Mouse (Mus musculus) MEL (cell line): ENCODE measurements around the gene Slc1a1. TPM values are rescaled to one million over a fixed set of nuclear protein-coding genes. Genes with fewer than 3 reads are reported as not detected.

Source experiments
- DNase-seq: peaks from one replicate; pipeline ENCODE4 v3.0.0; 2011; ENCODE audit warnings: low read depth, low spot score
- H3K27ac ChIP-seq: 2 replicates; pipeline ENCODE4 v1.5.1; 2012; ENCODE audit warnings: low read depth, mild to moderate bottlenecking, control low read depth, low read length, moderate library complexity; ENCODE audit not compliant: control insufficient read depth
- H3K27me3 ChIP-seq, 2 experiments: fragments of 150-350 bp in 1 of 2; sonication (generic) in 1 of 2; 2 replicates each; pipeline ENCODE4 v1.6.1; 2012; ENCODE audit warnings: low read length in 2 of 2, mild to moderate bottlenecking in 2 of 2, improper control_type of control experiment in 1 of 2, moderate library complexity in 1 of 2; ENCODE audit not compliant: insufficient read depth in 2 of 2, control insufficient read depth in 1 of 2
- H3K36me3 ChIP-seq, 2 experiments: 2 replicates each; pipeline ENCODE4 v1.6.1; 2012 to 2014; ENCODE audit warnings: low read length in 2 of 2, improper control_type of control experiment in 1 of 2, inconsistent platforms in 1 of 2, mild to moderate bottlenecking in 1 of 2; ENCODE audit not compliant: insufficient read depth in 2 of 2, control insufficient read depth in 1 of 2
- H3K4me1 ChIP-seq, 2 experiments: fragments of 150-350 bp in 1 of 2; sonication (generic) in 1 of 2; 2 replicates each; pipeline ENCODE4 v1.6.1; 2012; ENCODE audit warnings: low read length in 2 of 2, improper control_type of control experiment in 1 of 2, mild to moderate bottlenecking in 1 of 2; ENCODE audit not compliant: insufficient read depth in 2 of 2, control insufficient read depth in 1 of 2
- H3K4me3 ChIP-seq, 2 experiments: fragments of 150-350 bp in 1 of 2; sonication (generic) in 1 of 2; 2 replicates each; pipeline ENCODE4 v1.5.1; 2012; ENCODE audit warnings: low read depth in 2 of 2, low read length in 2 of 2, mild to moderate bottlenecking in 2 of 2, moderate library complexity in 2 of 2, control low read depth in 1 of 2, improper control_type of control experiment in 1 of 2; ENCODE audit not compliant: control insufficient read depth in 1 of 2, insufficient read depth in 1 of 2
- H3K79me2 ChIP-seq: 2 replicates; pipeline ENCODE4 v1.6.1; 2012; ENCODE audit warnings: mild to moderate bottlenecking, low read length, moderate library complexity; ENCODE audit not compliant: control insufficient read depth, poor library complexity, insufficient read depth
- H3K9ac ChIP-seq: 2 replicates; pipeline ENCODE4 v1.6.1; 2012; ENCODE audit warnings: low read depth, mild to moderate bottlenecking, control low read depth, low read length, moderate library complexity; ENCODE audit not compliant: control insufficient read depth, poor library complexity, severe bottlenecking
- H3K9me3 ChIP-seq: fragments of 150-350 bp; sonication (generic); replicated peaks from 2 replicates; pipeline ENCODE4 v1.6.1; 2012; ENCODE audit warnings: mild to moderate bottlenecking, low read length, improper control_type of control experiment, moderate library complexity; ENCODE audit not compliant: insufficient read depth
- CHD1 ChIP-seq: IDR thresholded peaks from 2 replicates; pipeline ENCODE4 v1.6.1; 2012; ENCODE audit warnings: low read depth, mild to moderate bottlenecking, inconsistent platforms, low read length, improper control_type of control experiment
- ELF1 ChIP-seq: IDR thresholded peaks from 2 replicates; pipeline ENCODE4 v1.6.1; 2014; ENCODE audit warnings: low read depth, mild to moderate bottlenecking, inconsistent platforms, low read length, improper control_type of control experiment, moderate library complexity
- EP300 ChIP-seq, 2 experiments: IDR thresholded peaks; 2 replicates each; pipeline ENCODE4 v1.6.1; 2011; ENCODE audit warnings: improper control_type of control experiment in 2 of 2, low read length in 2 of 2, low read depth in 1 of 2, mild to moderate bottlenecking in 1 of 2
- GABPA ChIP-seq: IDR thresholded peaks from 2 replicates; pipeline ENCODE4 v1.6.1; 2012; ENCODE audit warnings: low read depth, mild to moderate bottlenecking, inconsistent platforms, low read length, improper control_type of control experiment, moderate library complexity
- HCFC1 ChIP-seq: IDR thresholded peaks from 2 replicates; pipeline ENCODE4 v1.6.1; 2012; ENCODE audit warnings: low read depth, mild to moderate bottlenecking, inconsistent platforms, low read length, improper control_type of control experiment, moderate library complexity
- JUND ChIP-seq: IDR thresholded peaks from 2 replicates; pipeline ENCODE4 v1.6.1; 2011; ENCODE audit warnings: low read depth, mild to moderate bottlenecking, improper control_type of control experiment, low read length
- KAT2A ChIP-seq: conservative IDR thresholded peaks from 2 replicates; pipeline ENCODE4 v1.6.1; 2012; ENCODE audit warnings: low read depth, low read length, improper control_type of control experiment, inconsistent platforms
- MAZ ChIP-seq: IDR thresholded peaks from 2 replicates; pipeline ENCODE4 v1.6.1; 2012; ENCODE audit warnings: low read depth, mild to moderate bottlenecking, inconsistent platforms, low read length, improper control_type of control experiment
- MEF2A ChIP-seq: IDR thresholded peaks from 2 replicates; pipeline ENCODE4 v1.6.1; 2014; ENCODE audit warnings: low read depth, mild to moderate bottlenecking, inconsistent platforms, low read length, improper control_type of control experiment; ENCODE audit not compliant: poor library complexity, insufficient replicate concordance, severe bottlenecking; ENCODE audit errors: extremely low read depth
- MYB ChIP-seq: IDR thresholded peaks from 2 replicates; pipeline ENCODE4 v1.6.1; 2011; ENCODE audit warnings: mild to moderate bottlenecking, low read depth, low read length, improper control_type of control experiment
- MYC ChIP-seq: IDR thresholded peaks from 2 replicates; pipeline ENCODE4 v1.6.1; 2011; ENCODE audit warnings: low read depth, mild to moderate bottlenecking, low read length, improper control_type of control experiment, moderate library complexity
- POLR2A ChIP-seq, 2 experiments: IDR thresholded peaks; 2 replicates each; pipeline ENCODE4 v1.6.1; 2011 to 2012; ENCODE audit warnings: low read length in 2 of 2, mild to moderate bottlenecking in 2 of 2, control low read depth in 1 of 2, improper control_type of control experiment in 1 of 2, low read depth in 1 of 2, moderate library complexity in 1 of 2; ENCODE audit not compliant: control insufficient read depth in 1 of 2, insufficient read depth in 1 of 2, poor library complexity in 1 of 2
- POLR2AphosphoS2 ChIP-seq: IDR thresholded peaks from 2 replicates; pipeline ENCODE4 v1.6.1; 2011; ENCODE audit warnings: low read length, improper control_type of control experiment
- RCOR1 ChIP-seq: IDR thresholded peaks from 2 replicates; pipeline ENCODE4 v1.6.1; 2012; ENCODE audit warnings: low read depth, mild to moderate bottlenecking, inconsistent platforms, low read length, improper control_type of control experiment
- SIN3A ChIP-seq: IDR thresholded peaks from 2 replicates; pipeline ENCODE4 v1.6.1; 2012; ENCODE audit warnings: low read length, improper control_type of control experiment, inconsistent platforms
- TAL1 ChIP-seq: IDR thresholded peaks from 2 replicates; pipeline ENCODE4 v1.6.1; 2012; ENCODE audit warnings: mild to moderate bottlenecking, inconsistent platforms, low read length, moderate library complexity, mixed read lengths
- TBP ChIP-seq: IDR thresholded peaks from 2 replicates; pipeline ENCODE4 v1.8.0; 2011; ENCODE audit warnings: low read depth, low read length, improper control_type of control experiment
- TCF12 ChIP-seq: IDR thresholded peaks from 2 replicates; pipeline ENCODE4 v1.6.1; 2014; ENCODE audit warnings: low read depth, mild to moderate bottlenecking, inconsistent platforms, low read length, improper control_type of control experiment, moderate library complexity
- ZKSCAN1 ChIP-seq: IDR thresholded peaks from 2 replicates; pipeline ENCODE4 v1.6.1; 2012; ENCODE audit warnings: low read depth, mild to moderate bottlenecking, inconsistent platforms, low read length, improper control_type of control experiment, moderate library complexity
- ZNF384 ChIP-seq: IDR thresholded peaks from 2 replicates; pipeline ENCODE4 v1.6.1; 2012; ENCODE audit warnings: low read depth, mild to moderate bottlenecking, inconsistent platforms, low read length, improper control_type of control experiment
- polyA plus RNA-seq, 2 experiments: library from polyadenylated mRNA; stranded (reverse) in 1 of 2; unstranded in 1 of 2; fragments of >175 nt in 1 of 2; fragments of >200 nt in 1 of 2; gene quantifications; 2 replicates each; pipeline versions ENCODE4 v1.2.1 to v1.2.4; 2012; ENCODE audit warnings: low replicate concordance in 2 of 2, low read depth in 1 of 2; ENCODE audit not compliant: insufficient read length in 2 of 2, insufficient read depth in 1 of 2, missing spikeins in 1 of 2
- total RNA-seq: library from RNA; depleted of rRNA; stranded (reverse); fragments of 300-350 nt; gene quantifications from 2 replicates; pipeline ENCODE4 v1.2.3, GENCODE M21; 2012

Gene Slc1a1
- total and polyA plus RNA-seq, 3 experiments = 0.07 TPM; not detected in 2

- Histone ChIP-seq H3K4me1 (no peaks in the 10 kb centered on the region), H3K27me3 (no peaks in the 10 kb centered on the region; a peak in 1 of 4 replicates), H3K36me3 (no peaks in the 10 kb centered on the region), H3K4me3 (no peak overlapping the region), H3K27ac (no peak overlapping the region), H3K9ac (no peak overlapping the region), H3K79me2 (no peaks in the 10 kb centered on the region), H3K9me3 (no peaks in the 10 kb centered on the region)
- no peak for DNase-seq
- TF ChIP-seq GABPA (no peak), MEF2A (no peak), ZKSCAN1 (no peak), HCFC1 (no peak), CHD1 (no peak), ZNF384 (no peak), POLR2AphosphoS2 (no peak), TCF12 (no peak), TBP (no peak), EP300 (IDR thresholded peaks at IDR 0.05; ENCODE audit: low read depth in 1 of 2, low read length in 2 of 2) (no peak), ELF1 (no peak)
These were observed 633 bp downstream of the Slc1a1 start for GRCm38 (mm10) chr19:28835500-28835864.

- Histone ChIP-seq H3K9me3 (no peaks in the 10 kb centered on the region), H3K36me3 (no peaks in the 10 kb centered on the region), H3K79me2 (no peaks in the 10 kb centered on the region), H3K9ac (no peak overlapping the region)
- no peak for DNase-seq
- TF ChIP-seq SIN3A (no peak), MEF2A (no peak), POLR2A (IDR thresholded peaks at IDR 0.05; ENCODE audit: control insufficient read depth in 1 of 2, insufficient read depth in 1 of 2, low read depth in 1 of 2, low read length in 2 of 2, poor library complexity in 1 of 2) (no peak), RCOR1 (no peak), MYB (no peak), TAL1 (no peak), MAZ (no peak), MYC (no peak), HCFC1 (no peak), ZNF384 (no peak), TBP (no peak), ELF1 (no peak), KAT2A (no peak), JUND (no peak)
- TF ChIP-seq, all 39 proteins: peak for 0
- H3K4me3 ChIP-seq = no peak overlapping the region
- no peak overlapping the region for H3K27ac ChIP-seq
- H3K27me3 ChIP-seq = no peaks in the 10 kb centered on the region; a peak in 1 of 4 replicates
- H3K4me1 ChIP-seq = no peaks in the 10 kb centered on the region
These were observed 1.3 kb downstream of the Slc1a1 start for GRCm38 (mm10) chr19:28836116-28836515.
